Mouse (Mus musculus): Measurements from ENCODE around the gene Ppp4r4.
"Not testable (repeated sequence)": the region's sequence is repeated elsewhere in the genome, so short reads cannot be mapped to it uniquely, and the experiment has no call there.

The Ppp4r4 gene

DNA sequence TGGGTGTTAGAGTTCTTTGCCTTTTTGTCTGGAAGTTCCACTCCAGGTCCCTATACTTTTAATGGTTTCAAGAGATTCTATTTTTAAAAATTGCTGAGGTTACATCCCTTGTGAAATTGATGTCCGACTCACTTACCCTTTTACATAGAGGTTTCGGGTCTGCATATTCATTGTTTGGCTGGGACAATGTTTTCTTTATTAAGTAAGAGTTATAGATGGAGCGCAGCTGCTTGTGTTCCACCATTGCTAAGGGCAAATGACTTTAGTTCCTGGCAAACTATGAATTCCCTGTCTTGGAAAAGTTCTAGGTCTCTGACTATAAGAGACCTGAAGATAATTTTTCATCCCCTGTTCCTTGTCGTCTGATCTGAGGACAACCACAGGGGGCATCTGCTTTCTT is 8.3 kb downstream of the Ppp4r4 start:
- DNase-seq = no peak

DNA sequence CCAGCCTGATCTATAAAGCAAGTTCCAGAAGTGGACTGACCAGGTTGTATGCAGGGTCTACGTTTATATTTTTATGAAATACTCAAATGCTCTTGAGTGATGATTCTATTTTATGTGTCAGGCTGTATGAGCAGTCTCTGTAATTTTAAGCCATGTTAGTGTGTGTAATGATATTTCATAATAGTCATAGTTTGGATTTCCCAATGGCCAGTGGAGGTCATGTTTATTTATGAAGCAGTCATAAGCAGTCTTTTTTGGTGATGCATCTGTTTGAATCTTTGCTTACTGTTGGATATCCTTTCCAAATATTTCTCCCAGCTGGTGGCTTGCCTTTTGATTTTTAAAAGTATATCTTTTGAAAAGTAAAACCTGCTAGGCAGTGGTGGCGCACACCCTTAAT is 11.3 kb downstream of the Ppp4r4 start:
- no peak for DNase-seq

DNA sequence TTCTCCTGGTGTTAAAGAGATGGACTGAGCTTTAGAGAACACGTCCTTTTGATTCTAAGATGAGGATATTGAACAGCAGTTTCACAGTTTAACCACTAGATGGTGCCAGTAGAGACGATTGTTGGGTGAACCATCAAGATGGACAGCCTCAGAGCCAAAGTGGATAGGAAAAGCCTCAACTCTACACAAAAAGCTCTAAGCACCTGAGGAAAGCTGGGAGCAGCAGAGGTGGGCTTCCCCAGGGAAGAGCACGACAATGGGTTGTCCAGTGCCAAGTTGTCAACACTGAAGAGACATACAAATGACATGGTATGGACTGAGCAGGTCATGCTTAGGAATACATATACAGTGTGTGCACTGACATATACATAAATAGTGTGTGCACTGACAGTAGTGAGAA is 12.1 kb downstream of the Ppp4r4 start:
- peak in 1 of 2 experiments; percentile 29 for DNase-seq

DNA sequence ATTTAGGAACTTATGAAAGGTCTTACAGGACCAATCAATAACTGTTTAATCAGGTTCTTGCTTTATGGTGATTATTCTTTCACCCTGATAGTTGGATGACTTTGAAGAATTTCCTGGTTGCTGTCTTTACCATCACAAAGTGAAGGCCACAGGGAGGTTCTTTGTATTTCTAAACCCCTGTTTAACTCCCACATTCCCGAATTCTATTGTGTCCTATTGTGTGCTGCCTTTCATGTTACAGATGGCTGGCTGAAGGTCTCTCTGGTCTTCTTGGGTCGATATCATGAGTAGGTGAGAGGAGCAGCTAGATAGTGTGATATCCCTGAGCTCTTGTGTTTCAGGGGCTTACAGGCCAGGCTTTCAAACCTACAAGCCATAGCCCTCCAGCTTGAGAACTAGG is 15.4 kb downstream of the Ppp4r4 start:
- no peak for DNase-seq

DNA sequence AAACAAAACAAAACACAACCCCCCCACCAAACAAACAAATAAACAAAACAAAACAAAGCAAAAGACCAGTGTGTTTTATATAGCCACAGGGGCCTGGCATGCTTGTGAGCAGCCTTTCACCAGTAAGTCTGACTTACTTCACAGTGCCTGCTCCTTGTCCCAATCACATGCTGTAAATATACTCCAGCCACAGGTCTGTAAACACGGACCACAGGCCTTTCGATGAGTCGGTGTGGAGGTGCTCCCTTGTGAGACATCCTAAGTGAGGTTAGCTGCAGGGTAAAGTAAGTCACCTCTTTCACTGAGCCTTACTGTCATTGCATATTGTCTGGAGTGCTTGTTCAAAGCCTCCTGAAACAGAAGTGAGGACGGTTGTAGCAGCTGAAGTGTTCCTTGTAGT is 16.4 kb downstream of the Ppp4r4 start:
- no peak for DNase-seq

DNA sequence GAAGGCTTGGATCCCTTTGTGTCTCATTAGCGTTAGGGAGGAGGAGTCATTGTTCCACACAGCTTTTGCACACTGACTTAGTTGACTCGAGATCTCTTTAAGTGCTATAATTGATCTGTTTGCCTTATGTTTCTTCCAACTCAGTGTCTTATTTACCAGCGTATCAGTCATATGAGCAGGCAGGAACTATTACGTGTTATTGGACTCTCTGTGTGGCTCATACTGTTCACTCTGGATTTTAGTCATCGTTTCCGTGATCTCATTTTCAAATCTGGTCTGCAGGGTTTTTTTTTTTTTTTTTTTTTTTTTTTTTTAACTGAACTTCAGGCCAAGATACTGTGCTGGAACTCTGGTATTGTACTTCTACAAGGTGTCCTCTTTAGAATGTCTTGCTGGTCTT is 18.0 kb downstream of the Ppp4r4 start:
- DNase-seq = no peak

DNA sequence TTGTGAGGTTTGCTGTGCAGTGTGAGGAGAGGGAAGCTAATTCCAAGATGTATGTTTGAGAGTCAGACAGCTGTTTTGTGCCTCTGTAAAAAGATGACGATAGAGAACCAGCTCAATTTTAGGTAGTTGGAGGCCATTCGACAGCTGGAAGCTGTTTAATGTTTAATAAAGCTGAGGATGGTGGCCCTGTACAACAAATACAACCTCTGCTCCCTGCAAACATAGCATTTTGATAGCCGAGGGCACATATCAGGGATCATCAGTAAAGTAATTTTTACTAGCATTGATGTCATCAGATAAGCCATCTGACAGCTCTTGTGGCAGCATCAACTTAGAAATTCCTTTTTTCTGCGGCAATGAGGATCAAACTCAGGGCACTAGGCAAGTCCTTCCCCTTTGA is 19.3 kb downstream of the Ppp4r4 start:
- no peak for DNase-seq

DNA sequence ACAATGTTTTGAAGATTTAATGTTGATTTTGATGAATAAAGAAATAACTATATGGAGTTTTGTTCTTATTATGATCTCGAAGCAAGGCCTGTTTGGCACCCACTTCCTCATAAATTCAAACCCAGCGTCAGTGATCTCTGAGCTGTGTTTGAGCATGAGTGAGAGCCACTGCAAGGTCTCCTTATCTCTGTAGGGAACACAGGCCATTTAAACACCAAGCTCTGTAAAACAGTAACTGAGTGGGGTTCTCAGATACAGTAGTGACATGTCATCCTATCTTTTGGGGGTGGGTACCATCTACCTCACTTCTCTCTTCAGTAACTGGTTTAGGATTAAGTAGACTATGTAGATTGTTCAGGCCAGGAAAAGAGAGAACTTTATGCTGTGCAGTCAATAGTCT is 20.4 kb downstream of the Ppp4r4 start:
- DNase-seq = no peak

DNA sequence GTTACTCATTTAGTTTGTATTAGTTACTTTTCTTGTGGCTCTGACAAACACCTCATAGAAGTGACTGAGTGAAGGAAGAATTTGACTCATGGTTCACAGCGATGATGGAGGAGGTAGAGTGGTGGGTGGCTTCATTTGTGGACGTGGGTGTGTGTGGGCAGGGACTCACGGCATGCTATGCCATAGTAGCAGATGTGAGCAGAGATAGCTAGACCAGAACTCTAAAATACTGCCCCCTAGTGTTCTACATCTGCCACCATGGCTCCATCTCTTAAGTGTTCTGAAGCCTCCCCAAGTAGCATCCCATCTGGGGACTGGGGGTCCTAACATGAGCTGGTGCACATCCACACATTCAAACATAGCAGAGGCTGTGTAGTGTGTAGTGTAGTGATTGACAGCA is 21.4 kb downstream of the Ppp4r4 start:
- no peak for DNase-seq

DNA sequence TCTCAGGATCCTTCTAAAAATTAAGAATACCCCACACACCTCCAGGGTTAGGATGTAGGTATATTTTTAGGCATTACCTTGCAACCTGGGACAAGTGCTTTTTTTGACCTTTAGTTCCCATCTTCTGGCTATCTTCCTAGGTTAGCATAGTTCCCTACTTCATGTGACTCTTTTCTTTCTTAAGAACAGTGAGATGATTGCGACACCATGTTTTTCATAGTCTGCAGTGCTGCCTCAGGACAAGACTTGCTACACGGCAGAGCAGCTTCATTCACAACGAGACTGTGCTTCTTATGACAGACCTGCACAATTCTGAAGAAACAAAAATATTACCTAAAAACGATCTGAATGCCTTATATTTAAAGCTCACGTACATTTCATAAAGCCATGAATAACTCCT is 24.8 kb downstream of the Ppp4r4 start:
- DNase-seq = no peak

DNA sequence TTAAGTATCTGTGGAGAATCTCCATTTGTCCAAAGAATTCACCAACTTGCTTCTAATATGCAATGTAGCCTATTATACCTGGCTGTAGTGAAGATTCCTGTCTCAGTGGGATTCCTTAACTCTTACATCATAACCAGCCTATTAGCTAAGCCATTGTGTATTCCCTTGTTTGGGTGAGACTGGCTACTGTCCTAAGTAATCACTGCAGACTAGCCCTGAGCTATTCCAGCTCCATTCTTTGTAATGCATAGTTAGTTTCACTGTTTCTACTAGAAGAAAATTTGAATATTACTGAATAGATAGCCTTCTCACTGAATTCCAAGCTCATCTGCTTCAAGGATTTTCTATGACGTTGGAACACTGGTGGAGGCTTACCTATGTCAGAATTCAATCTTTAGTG is 32.6 kb downstream of the Ppp4r4 start:
- DNase-seq = no peak

DNA sequence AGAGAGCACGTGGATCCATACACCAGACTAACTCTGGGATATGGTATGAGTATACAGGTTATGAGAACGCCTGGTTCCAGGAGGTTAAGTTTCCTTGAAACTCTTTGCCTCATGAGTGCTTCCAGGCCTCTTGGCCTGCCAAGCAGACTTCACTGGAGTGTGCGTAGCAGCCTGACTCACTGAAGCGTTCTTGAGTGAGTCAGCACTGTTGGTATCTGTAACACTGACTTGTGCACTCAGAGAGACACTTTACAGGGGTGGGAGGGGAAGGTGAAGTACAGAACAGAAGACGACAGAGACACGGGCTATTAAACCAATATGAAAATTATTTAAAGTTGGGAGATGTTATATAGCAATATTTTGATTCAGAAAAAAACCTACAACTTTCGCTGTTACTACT is 33.1 kb downstream of the Ppp4r4 start:
- peak in 1 of 2 experiments; percentile 20 for DNase-seq

DNA sequence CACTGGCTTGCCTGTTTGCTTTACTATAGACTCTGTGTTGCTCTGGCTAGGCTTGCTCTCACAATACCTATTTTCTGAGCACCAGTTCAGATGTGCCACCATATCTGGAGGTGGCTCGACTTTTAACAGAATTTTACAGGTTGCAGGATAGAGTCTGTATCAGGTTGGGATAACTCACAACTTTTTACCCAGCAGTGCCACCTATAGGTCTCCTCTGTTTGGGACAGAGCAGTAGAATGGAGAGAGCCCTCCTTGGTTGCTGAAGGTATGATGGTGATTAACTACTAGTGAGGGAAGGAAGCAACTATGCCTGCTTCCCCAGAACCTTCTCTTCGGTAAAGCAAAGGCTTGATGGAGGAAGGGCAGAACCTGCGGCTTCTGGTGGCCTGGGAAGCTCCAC is 35.0 kb downstream of the Ppp4r4 start:
- DNase-seq = peak in 1 of 2 experiments; percentile 58

DNA sequence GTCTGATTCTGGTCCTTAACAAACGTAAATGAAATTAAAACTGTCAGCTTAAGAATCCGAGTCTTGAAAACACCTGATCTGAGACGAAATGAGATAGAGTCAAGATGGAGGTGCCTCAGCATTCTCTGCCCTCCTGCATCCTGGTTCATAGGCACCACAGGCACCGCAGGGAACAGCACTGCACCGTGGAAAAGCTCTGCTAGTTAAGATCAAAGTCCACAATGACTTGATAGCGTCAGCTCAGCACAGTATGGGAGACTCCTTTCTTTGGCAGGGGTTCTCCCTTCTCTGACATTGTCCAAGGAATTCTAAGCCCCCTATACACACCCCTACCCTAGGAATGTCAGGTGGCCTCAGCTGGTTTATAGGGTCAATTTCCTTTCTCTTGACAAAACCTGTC is 37.6 kb downstream of the Ppp4r4 start:
- no peak for DNase-seq

DNA sequence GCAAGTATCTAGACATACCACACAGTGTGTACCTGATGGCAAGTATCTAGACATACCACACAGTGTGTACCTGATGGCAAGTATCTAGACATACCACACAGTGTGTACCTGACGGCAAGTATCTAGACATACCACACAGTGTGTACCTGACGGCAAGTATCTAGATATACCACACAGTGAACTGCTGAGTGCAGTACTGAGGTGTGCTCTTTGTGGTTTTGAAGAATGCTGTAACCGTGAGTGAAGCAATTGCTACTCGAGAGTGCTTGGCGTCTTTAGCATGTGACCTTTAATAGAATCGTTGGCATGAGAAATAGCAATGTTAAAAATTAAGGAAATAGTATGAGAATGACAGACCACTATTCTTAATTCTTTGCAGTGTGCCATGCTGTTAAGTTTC is 46.1 kb downstream of the Ppp4r4 start:
- not testable (repeated sequence) for DNase-seq

DNA sequence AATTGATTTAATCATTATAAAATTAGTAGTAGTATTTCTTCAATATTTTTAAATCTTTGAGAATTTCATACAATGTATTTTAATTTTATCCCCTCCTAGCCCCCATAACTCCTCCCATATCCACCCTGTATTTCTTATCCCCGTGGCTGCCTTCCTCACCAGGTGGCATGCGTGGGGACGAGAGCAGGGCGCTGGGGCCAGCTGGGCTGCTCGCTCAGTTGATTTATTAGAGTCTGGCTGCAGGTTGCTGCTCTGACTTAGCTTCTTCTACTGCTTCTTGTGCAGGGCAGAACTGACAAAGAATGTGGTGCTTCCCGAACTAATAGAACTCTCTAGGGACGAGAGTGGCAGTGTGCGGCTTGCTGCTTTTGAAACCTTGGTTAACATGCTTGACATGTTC is 51.7 kb downstream of the Ppp4r4 start:
- no peak for DNase-seq

DNA sequence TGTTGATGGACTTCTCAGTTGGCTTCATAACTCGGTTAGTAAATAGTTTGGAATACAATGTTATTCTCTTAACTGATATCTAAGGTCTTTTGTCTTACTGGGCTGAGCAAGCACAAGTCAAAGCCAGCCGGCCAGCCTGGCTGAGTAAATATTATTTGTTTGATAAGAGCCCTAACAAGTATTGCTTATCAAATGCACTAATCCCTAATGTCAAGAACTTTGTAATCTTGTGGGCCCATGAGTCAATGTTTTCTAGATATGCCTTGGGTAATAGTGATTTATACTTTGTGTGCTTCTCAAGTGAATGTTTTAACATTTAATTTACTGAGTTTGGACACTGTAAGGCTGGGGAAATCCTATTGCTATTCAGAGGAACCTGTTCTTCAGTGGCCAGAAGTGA is 66.3 kb downstream of the Ppp4r4 start:
- no peak for DNase-seq

DNA sequence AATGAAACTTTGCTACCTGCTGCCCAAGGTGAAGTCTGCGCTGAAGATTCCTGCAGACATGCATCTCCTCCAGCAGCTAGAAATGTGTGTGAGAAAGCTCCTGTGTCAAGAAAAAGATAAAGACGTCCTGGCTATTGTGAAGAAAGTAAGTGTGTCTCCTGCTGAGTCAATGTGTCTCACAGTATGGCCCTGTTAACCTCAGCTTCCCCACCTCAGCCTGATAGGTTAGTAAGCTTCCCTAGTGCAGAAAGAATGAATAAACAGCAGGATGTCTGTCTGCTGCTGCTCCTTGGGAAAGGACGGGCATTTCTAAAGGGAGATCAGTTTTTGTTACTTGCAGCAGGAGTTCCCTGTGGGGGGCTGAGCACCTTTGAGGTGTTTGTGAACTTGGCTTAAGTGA is 68.3 kb downstream of the Ppp4r4 start:
- no peak for DNase-seq

DNA sequence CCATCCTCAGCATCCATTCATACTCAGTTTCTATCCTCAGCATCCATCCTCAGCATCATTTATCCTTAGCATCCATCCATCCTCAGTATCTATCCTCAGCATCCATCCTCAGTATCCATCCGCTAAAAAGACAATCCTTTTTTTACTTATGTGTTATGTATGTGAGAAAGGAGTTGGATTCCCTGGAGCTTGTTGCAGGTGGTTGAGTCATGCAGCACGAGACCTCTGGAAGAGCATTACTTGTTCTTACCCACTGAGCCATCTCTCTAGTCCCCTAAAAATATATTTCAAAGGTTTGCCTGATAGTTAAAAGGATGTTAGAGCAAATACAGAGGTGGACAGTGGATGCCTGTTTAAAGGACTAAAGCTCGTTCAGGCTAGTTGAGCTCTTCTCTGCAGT is 69.8 kb downstream of the Ppp4r4 start:
- DNase-seq = no peak

DNA sequence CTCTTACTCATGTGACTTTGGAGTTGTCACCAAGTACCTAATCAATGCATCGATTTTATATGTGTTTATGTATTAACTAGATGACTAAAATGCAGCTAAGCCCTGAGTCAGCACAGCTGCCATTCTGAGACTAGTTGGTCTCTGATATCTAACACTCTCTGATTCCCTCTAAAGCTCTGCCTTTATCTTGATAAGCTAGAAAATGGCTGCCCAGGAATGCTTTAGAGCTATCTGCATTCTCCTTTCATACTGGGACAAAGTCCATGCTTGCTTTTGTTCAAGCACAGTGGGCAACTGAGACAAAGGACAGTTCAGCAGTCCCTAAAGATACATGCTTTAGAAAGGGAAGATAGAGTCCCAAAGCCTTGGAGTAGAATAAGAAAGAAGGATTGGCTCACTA is 83.1 kb downstream of the Ppp4r4 start:
- no peak for DNase-seq

DNA sequence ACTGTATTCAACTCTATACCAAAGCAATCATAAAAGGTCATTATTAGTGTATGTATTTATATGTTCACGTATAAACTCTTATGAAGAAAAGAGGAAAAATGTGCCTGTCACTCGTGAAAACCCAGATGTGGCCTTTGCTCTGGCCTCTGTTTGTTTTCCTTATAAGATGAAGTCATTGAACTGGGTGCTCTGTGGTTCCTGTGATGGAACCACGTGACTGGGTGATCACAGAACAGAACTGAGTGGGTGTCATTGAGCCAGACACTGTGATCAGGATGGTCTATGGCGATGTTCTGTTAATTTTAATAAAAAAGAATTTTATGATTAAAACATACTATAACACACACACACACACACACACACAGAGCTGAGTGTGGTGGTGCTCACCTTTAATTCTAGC is 83.7 kb downstream of the Ppp4r4 start:
- no peak for DNase-seq

DNA sequence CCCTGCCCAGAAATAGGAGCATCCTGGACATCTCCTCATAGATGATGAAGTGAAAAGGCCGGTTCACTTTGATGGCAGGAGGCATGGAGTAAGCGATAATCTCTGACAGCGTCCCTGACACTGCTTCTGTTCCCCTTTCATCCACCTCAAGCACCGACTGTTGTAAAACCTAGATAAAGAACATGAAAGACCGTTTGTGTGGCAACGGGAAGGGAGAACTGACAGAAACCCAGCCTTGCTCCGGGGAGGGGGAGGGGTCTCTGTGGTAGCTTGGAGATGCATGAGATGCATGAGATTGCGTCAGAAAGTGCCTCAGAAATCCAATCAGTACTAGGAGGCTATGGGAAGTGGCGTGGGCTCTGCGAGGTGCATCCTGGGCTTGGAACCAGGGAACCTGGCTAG is 84.8 kb downstream of the Ppp4r4 start:
- DNase-seq = no peak

DNA sequence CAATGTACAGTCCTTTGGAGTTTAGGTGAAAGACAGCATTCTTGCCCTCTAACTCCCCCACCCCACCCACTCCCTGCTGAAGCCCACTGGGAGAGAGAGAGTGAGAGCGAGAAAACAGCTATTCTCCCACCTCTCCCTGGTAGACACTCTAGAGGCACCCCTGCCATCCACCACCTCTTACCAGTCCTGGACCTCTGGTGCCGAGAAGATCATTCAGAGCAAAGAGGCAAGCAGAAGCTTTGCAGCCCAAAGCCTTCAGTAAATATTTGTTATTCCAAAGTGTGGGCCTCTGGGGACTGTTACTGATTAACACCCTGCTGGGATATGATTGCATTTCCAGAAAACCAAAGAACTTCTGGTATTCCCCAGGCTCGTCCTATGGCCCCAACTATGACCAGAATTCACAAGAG is 99.1 kb downstream of the Ppp4r4 start, which contains the start of gene Serpina10:
Gene Serpina10, minus strand, starts transcription at position 242 of the 410 bp plus-strand sequence.
- no peak for DNase-seq

DNA sequence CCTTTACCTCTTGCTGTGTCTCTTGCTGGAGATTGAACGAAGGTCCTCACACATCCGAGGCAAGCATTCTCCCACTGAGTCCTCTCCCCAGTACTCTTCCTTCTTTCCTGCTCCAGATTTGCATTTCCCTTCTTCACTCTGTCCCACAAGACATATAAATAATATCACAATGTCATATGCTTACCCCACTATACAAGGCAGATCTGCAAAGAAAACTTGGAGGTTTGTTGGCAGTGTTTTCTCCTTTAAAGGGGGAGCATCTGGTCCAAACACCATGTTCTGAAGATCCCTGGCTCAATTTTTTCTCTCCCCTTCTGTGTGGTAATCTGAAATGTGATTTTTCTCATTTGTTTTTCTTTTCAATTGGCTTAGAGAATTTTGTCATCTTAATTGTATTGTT is 102.3 kb downstream of the Ppp4r4 start:
- DNase-seq = no peak

DNA sequence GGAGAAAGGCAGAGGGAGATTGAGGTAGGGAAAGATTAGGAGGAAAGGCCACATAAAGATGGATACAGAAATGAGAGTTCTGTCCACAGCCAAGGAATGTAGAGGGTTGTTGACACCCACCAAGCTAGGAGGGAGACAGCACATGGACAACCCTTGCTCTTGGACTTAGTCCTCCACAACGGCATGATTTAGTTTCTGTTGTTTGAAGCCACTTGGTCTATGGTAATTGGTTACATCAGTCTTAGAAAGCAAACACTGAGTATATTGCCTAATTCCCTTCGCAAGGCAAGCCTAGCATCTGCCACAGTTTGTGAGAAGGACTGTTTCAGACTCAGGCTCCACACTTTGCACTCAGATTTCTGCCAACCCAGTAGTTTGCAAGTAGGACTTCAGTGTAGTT is 103.8 kb downstream of the Ppp4r4 start:
- DNase-seq = no peak

DNA sequence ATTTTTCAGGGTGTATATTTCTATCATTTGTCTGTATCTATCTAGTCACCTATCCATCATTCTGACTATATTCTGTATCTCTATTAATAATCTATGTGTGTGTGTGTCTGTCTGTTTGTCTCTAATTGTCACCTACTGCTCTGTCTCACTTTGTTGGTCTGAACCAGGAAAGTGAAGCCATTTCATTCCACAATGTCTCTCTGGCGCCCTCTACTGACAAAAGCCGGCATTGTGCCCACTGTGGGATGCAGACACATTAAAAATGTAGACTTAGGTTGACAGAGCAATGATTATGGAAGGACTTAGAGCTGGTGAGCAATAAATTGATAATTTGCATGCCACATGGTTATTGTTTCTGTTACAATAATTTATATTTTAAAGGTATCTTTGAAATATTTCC is 111.3 kb downstream of the Ppp4r4 start:
- peak; percentile 69 to 93 for DNase-seq
